Mouse (Mus musculus) spleen, adult 2 months (tissue): Measurements from ENCODE around the gene Ccdc183. TPM values are rescaled to one million over a fixed set of nuclear protein-coding genes. Genes with fewer than 3 reads are reported as not detected.
A peak's percentile ranks its signal among the peaks of the same experiment; 100 is the strongest.

Experiments used
- DNase-seq, 2 experiments: peaks; one replicate each; pipeline versions ENCODE4 v3.0.0 to v3.0.0-alpha.2; 2012 to 2021; ENCODE audit warnings: low spot score in 2 of 2, low read depth in 1 of 2
- H3K27ac ChIP-seq: fragments of 200-500 bp; 2 replicates; pipeline ENCODE4 v1.5.1; 2012; ENCODE audit warnings: low read length, inconsistent platforms; ENCODE audit not compliant: insufficient read depth
- H3K27me3 ChIP-seq: fragments of 200-500 bp; 2 replicates; pipeline ENCODE4 v1.6.1; 2012; ENCODE audit warnings: mild to moderate bottlenecking, moderate library complexity, low read length, inconsistent platforms; ENCODE audit not compliant: control insufficient read depth, insufficient read depth
- H3K36me3 ChIP-seq: fragments of 200-500 bp; 2 replicates; pipeline ENCODE4 v1.6.1; 2012; ENCODE audit warnings: mild to moderate bottlenecking, low read length, inconsistent platforms; ENCODE audit not compliant: control insufficient read depth, insufficient read depth
- H3K4me1 ChIP-seq: fragments of 200-500 bp; 2 replicates; pipeline ENCODE4 v1.6.1; 2011; ENCODE audit warnings: inconsistent platforms; ENCODE audit not compliant: control insufficient read depth, insufficient read depth, insufficient read length
- H3K4me3 ChIP-seq: fragments of 200-500 bp; 2 replicates; pipeline ENCODE4 v1.5.1; 2011; ENCODE audit warnings: mild to moderate bottlenecking, inconsistent platforms; ENCODE audit not compliant: insufficient read depth, insufficient read length; ENCODE audit errors: extremely low read depth
- CTCF ChIP-seq: fragments of 200-500 bp; IDR thresholded peaks from 2 replicates; pipeline ENCODE4 v1.5.1; 2011; ENCODE audit warnings: mild to moderate bottlenecking, inconsistent platforms; ENCODE audit not compliant: insufficient read depth, insufficient read length, insufficient replicate concordance; ENCODE audit errors: extremely low read depth
- POLR2A ChIP-seq: fragments of 200-500 bp; IDR thresholded peaks from 2 replicates; pipeline ENCODE4 v1.6.1; 2011; ENCODE audit warnings: low read depth, low read length, inconsistent platforms
- WGBS: fragments of 180-500 bp; shearing (Covaris S2); methylation state at CpG from one replicate; pipeline ENCODE4 v1.1.7; 2018; 5-methylcytosine and 5-hydroxymethylcytosine counted together
- polyA plus RNA-seq: library from polyadenylated mRNA; depleted of rRNA; stranded (reverse); fragments of >200 nt; gene quantifications from 2 replicates; pipeline ENCODE4 v1.2.3, GENCODE M21; 2012

Ccdc183 gene
- polyA plus RNA-seq, 1 experiment, result not detected

- H3K4me3 ChIP-seq, result no peak overlapping the region
- WGBS, result 38% methylated on average over 22 of the region's 22 CpGs
- peaks cover 2% of the 10 kb centered on the region; the same call in 1 of the 2 replicates for H3K27me3 ChIP-seq
- no peak for DNase-seq
- H3K27ac ChIP-seq, result no peak overlapping the region
- H3K4me1 ChIP-seq, result no peaks in the 10 kb centered on the region; the same call in 1 of the 2 replicates
- TF ChIP-seq POLR2A (no peak), CTCF (no peak)
- no peaks in the 10 kb centered on the region for H3K36me3 ChIP-seq
Observed at GRCm38 (mm10) chr2:25616398-25616797, 1.1 kb downstream of the Ccdc183 start.

GRCm38 (mm10) chr2:25608671-25609070 lies 8.8 kb downstream of the Ccdc183 start:
- TF ChIP-seq POLR2A, result no peak
- TF ChIP-seq CTCF, result no peak
- DNase-seq, result no peak
- Histone ChIP-seq H3K4me3 (no peak overlapping the region; the same call in 1 of the 2 replicates), H3K4me1 (peaks cover 7% of the 10 kb centered on the region; the same call in 1 of the 2 replicates), H3K27ac (no peak overlapping the region), H3K27me3 (no peaks in the 10 kb centered on the region; the same call in 1 of the 2 replicates), H3K36me3 (no peaks in the 10 kb centered on the region)
- WGBS, result 54% methylated on average over 10 of the region's 10 CpGs

- Histone ChIP-seq H3K4me3 (peak within 1 kb of the TSS; percentile 94), H3K36me3 (no peaks in the 10 kb centered on the region), H3K27me3 (no peaks in the 10 kb centered on the region; the same call in 1 of the 2 replicates), H3K4me1 (peaks cover 7% of the 10 kb centered on the region; the same call in 1 of the 2 replicates), H3K27ac (peak within 1 kb of the TSS; percentile 69)
- DNase-seq, result peak; percentile 69 to 80
- no peak for TF ChIP-seq CTCF
- peak; percentile 84 for TF ChIP-seq POLR2A
- under 1% methylated on average over 80 of the region's 80 CpGs for WGBS
Observed at GRCm38 (mm10) chr2:25607761-25608622, 9.5 kb downstream of the Ccdc183 start, which contains the start of gene Rabl6. Rabl6 (minus strand) TSS chr2:25608521.

GRCm38 (mm10) chr2:25602526-25602925 lies 15.0 kb downstream of the Ccdc183 start:
- Histone ChIP-seq H3K27me3 (no peaks in the 10 kb centered on the region), H3K36me3 (peaks cover 23% of the 10 kb centered on the region), H3K4me3 (no peak overlapping the region), H3K27ac (no peak overlapping the region), H3K4me1 (peaks cover 5% of the 10 kb centered on the region; the same call in 1 of the 2 replicates)
- DNase-seq, result no peak
- WGBS, result 93% methylated on average over 5 of the region's 5 CpGs
- TF ChIP-seq CTCF, result no peak
- TF ChIP-seq POLR2A, result no peak

GRCm38 (mm10) chr2:25600037-25600436 lies 17.4 kb downstream of the Ccdc183 start:
- no peaks in the 10 kb centered on the region for H3K4me1 ChIP-seq
- H3K4me3 ChIP-seq, result no peak overlapping the region
- H3K27me3 ChIP-seq, result no peaks in the 10 kb centered on the region
- H3K36me3 ChIP-seq, result peaks cover 37% of the 10 kb centered on the region
- DNase-seq, result no peak
- 94% methylated on average over 2 of the region's 2 CpGs for WGBS
- TF ChIP-seq POLR2A, result no peak
- no peak for TF ChIP-seq CTCF
- no peak overlapping the region for H3K27ac ChIP-seq

GRCm38 (mm10) chr2:25598749-25599148 lies 18.7 kb downstream of the Ccdc183 start:
- Histone ChIP-seq H3K36me3 (peaks cover 39% of the 10 kb centered on the region), H3K4me3 (no peak overlapping the region), H3K27me3 (no peaks in the 10 kb centered on the region), H3K4me1 (no peaks in the 10 kb centered on the region), H3K27ac (no peak overlapping the region)
- 87% methylated on average over 1 of the region's 1 CpGs for WGBS
- no peak for DNase-seq
- TF ChIP-seq POLR2A (no peak), CTCF (no peak)
